21 mouse cellular contexts compared by ENCODE assay signal in the genomic region with DNA sequence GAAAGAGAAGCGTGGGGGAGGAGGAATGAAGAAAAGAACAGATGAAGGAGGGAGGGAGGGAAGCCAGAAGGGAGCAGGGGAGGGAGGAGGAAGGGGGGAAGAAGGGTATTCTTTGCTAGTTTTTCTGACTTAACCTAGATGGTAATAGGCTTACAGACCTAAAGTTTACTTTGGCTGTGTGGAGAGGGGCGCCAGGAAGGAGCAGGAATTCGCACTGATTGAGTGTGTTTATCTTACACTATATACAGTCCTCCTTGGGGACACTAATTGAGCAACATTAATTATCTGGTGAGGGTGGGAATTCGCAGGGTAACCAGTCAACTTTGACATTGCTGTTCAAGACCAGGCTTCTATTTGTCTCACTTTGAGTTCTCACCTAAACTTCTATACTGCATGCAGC. TPM values are rescaled to one million over a fixed set of nuclear protein-coding genes. Genes with fewer than 3 reads are reported as not detected.
DNase-seq lines count a peak whose midpoint lies in the region; ATAC-seq lines count a peak whose summit lies in the region.
"Had no signal": no experiment of that assay in that cellular context is flagged by ENCODE, and none has a peak within 500 bp of the region (broad histone marks: within the 10 kb centered on the region; RNA-seq: fewer than 3 reads in every experiment).

No protein-coding gene starts in this region.

- intact Hi-C loops in heart, postnatal 36 days (cut with DNase I): loop anchor here (10.0 kb wide), 1 partner anchor 914 kb away; no protein-coding TSS in a partner anchor

- H3K4me1 ChIP-seq in heart, embryonic 16.5 days (ENCODE audit: control insufficient read depth, insufficient read depth, low read length): peaks cover 7% of the 10 kb centered on the region
- H3K4me1 ChIP-seq in limb, embryonic 11.5 days (ENCODE audit: control insufficient read depth, insufficient read depth, low read length): no peaks in the 10 kb centered on the region
- H3K4me1 ChIP-seq in limb, embryonic 10.5 days: no peaks in the 10 kb centered on the region
- peaks cover 14% of the 10 kb centered on the region; the same call in 1 of the 2 replicates for H3K4me1 ChIP-seq in intestine, embryonic 16.5 days (ENCODE audit: control insufficient read depth, insufficient read depth, low read length)
- 0 out of 2 replicates have a peak, but pooled peaks cover 9% of the 10 kb centered on the region for H3K4me1 ChIP-seq in stomach, embryonic 15.5 days
- H3K4me1 ChIP-seq: forebrain, embryonic 15.5 days; liver, embryonic 15.5 days; neural tube, embryonic 15.5 days had no signal

- ATAC-seq in heart, embryonic 16.5 days (replicated peaks; ENCODE audit: extremely low read depth, insufficient read depth, low FRiP score): 0 out of 2 replicates have a peak, but pooled peaks have one; percentile 23
- ATAC-seq in limb, embryonic 11.5 days (ENCODE audit: insufficient number of reproducible peaks, low FRiP score, low TSS enrichment, low read depth): 0 out of 2 replicates have a peak, but pooled peaks have one; percentile 9
- peak; percentile 74 for ATAC-seq in intestine, embryonic 16.5 days
- ATAC-seq in stomach, embryonic 15.5 days (ENCODE audit: insufficient read depth, low FRiP score, low read depth): peak; percentile 63; the same call in 1 of the 2 replicates
- ATAC-seq: activated CD4-positive, CD25-positive, alpha-beta regulatory T cell, adult 4 months; forebrain, embryonic 15.5 days; hindbrain, postnatal 0 days had no signal

- H3K4me3 ChIP-seq in heart, embryonic 16.5 days (ENCODE audit: low read length): no peak overlapping the region
- H3K4me3 ChIP-seq in limb, embryonic 11.5 days (ENCODE audit: low read depth, low read length): no peak overlapping the region
- H3K4me3 ChIP-seq in limb, embryonic 10.5 days: no peak overlapping the region
- no peak overlapping the region for H3K4me3 ChIP-seq in intestine, embryonic 16.5 days (ENCODE audit: low read length)
- H3K4me3 ChIP-seq in stomach, embryonic 15.5 days (replicated peaks): no peak overlapping the region
- H3K4me3 ChIP-seq: embryonic facial prominence, embryonic 10.5 days; forebrain, embryonic 15.5 days; liver, embryonic 15.5 days; neural tube, embryonic 15.5 days had no signal

- 43% methylated on average over 4 of the region's 4 CpGs for WGBS in heart, embryonic 16.5 days
- 51% methylated on average over 4 of the region's 4 CpGs for WGBS in limb, embryonic 11.5 days
- 47% methylated on average over 4 of the region's 4 CpGs for WGBS in limb, embryonic 10.5 days
- WGBS in intestine, embryonic 16.5 days: 29% methylated on average over 4 of the region's 4 CpGs
- 14% methylated on average over 4 of the region's 4 CpGs for WGBS in stomach, embryonic 15.5 days

- DNase-seq in heart, postnatal 36 days: no peak
- DNase-seq in limb, embryonic 11.5 days (ENCODE audit: low spot score): no peak
- DNase-seq in limb, embryonic 10.5 days (ENCODE audit: low spot score): no peak
- DNase-seq in adrenal gland, adult 8-10 months: no peak
- DNase-seq: adrenal gland, postnatal 25 days; cerebellum, adult 9-10 months; kidney, adult 2 months had no signal

- H3K4me2 ChIP-seq in heart, embryonic 16.5 days (ENCODE audit: low read depth, low read length): no peak overlapping the region
- no peak overlapping the region for H3K4me2 ChIP-seq in limb, embryonic 11.5 days (ENCODE audit: low read depth, severe bottlenecking)
- H3K4me2 ChIP-seq in intestine, embryonic 16.5 days (ENCODE audit: low read depth, low read length): no peak overlapping the region
- H3K4me2 ChIP-seq in stomach, embryonic 15.5 days: no peak overlapping the region
- H3K4me2 ChIP-seq: forebrain, embryonic 15.5 days; liver, embryonic 15.5 days; midbrain, embryonic 11.5 days; neural tube, embryonic 15.5 days had no signal

- H3K9ac ChIP-seq in heart, embryonic 16.5 days (ENCODE audit: low read length): no peak overlapping the region
- no peak overlapping the region for H3K9ac ChIP-seq in limb, embryonic 11.5 days (ENCODE audit: low read length)
- no peak overlapping the region for H3K9ac ChIP-seq in intestine, embryonic 16.5 days (ENCODE audit: low read depth, low read length)
- H3K9ac ChIP-seq in stomach, embryonic 15.5 days: no peak overlapping the region
- H3K9ac ChIP-seq: forebrain, embryonic 15.5 days; liver, embryonic 15.5 days; neural tube, embryonic 15.5 days had no signal

- H3K9me3 ChIP-seq in heart, embryonic 16.5 days (replicated peaks; ENCODE audit: control insufficient read depth, low read length): no peaks in the 10 kb centered on the region
- H3K9me3 ChIP-seq in limb, embryonic 11.5 days (ENCODE audit: control insufficient read depth, low read length): no peaks in the 10 kb centered on the region
- no peaks in the 10 kb centered on the region for H3K9me3 ChIP-seq in limb, embryonic 10.5 days (replicated peaks)
- no peaks in the 10 kb centered on the region for H3K9me3 ChIP-seq in intestine, embryonic 16.5 days (ENCODE audit: control insufficient read depth, low read length)
- no peaks in the 10 kb centered on the region for H3K9me3 ChIP-seq in stomach, embryonic 15.5 days
- H3K9me3 ChIP-seq: embryonic facial prominence, embryonic 10.5 days; forebrain, embryonic 15.5 days; liver, embryonic 15.5 days; neural tube, embryonic 15.5 days had no signal

- H3K27ac ChIP-seq in heart, embryonic 16.5 days (ENCODE audit: low read length): no peak overlapping the region
- no peak overlapping the region for H3K27ac ChIP-seq in limb, embryonic 11.5 days (replicated peaks; ENCODE audit: low read depth, low read length)
- no peak overlapping the region for H3K27ac ChIP-seq in limb, embryonic 10.5 days
- peak overlapping the region; percentile 70 for H3K27ac ChIP-seq in intestine, embryonic 16.5 days (ENCODE audit: low read length)
- H3K27ac ChIP-seq in stomach, embryonic 15.5 days: peak overlapping the region; percentile 55; the same call in 1 of the 2 replicates
- H3K27ac ChIP-seq: embryonic facial prominence, embryonic 10.5 days; forebrain, embryonic 15.5 days; hindbrain, postnatal 0 days; liver, embryonic 15.5 days; neural tube, embryonic 15.5 days had no signal

- no peaks in the 10 kb centered on the region for H3K36me3 ChIP-seq in heart, embryonic 16.5 days (ENCODE audit: control insufficient read depth, insufficient read depth)
- H3K36me3 ChIP-seq in limb, embryonic 11.5 days (ENCODE audit: control insufficient read depth, insufficient read depth, low read length): no peaks in the 10 kb centered on the region
- no peaks in the 10 kb centered on the region for H3K36me3 ChIP-seq in limb, embryonic 10.5 days
- no peaks in the 10 kb centered on the region for H3K36me3 ChIP-seq in intestine, embryonic 16.5 days (ENCODE audit: control insufficient read depth, insufficient read depth, low read length)
- H3K36me3 ChIP-seq in stomach, embryonic 15.5 days: no peaks in the 10 kb centered on the region
- H3K36me3 ChIP-seq: embryonic facial prominence, embryonic 10.5 days; forebrain, embryonic 15.5 days; liver, embryonic 15.5 days; neural tube, embryonic 15.5 days had no signal

- H3K27me3 ChIP-seq in heart, embryonic 16.5 days (ENCODE audit: control insufficient read depth, insufficient read depth, low read length): no peaks in the 10 kb centered on the region
- no peaks in the 10 kb centered on the region for H3K27me3 ChIP-seq in limb, embryonic 11.5 days (ENCODE audit: control insufficient read depth, insufficient read depth, low read length)
- no peaks in the 10 kb centered on the region for H3K27me3 ChIP-seq in limb, embryonic 10.5 days (ENCODE audit: low read depth, poor library complexity, severe bottlenecking)
- H3K27me3 ChIP-seq in intestine, embryonic 16.5 days (replicated peaks; ENCODE audit: control insufficient read depth, insufficient read depth, low read length): no peaks in the 10 kb centered on the region
- no peaks in the 10 kb centered on the region for H3K27me3 ChIP-seq in stomach, embryonic 15.5 days (replicated peaks)
- H3K27me3 ChIP-seq: forebrain, embryonic 15.5 days; neural tube, embryonic 15.5 days had no signal

RNA-seq across cellular contexts. Expression of a gene that starts 40.8 kb away (rescaled TPM):
- polyA plus RNA-seq in heart, embryonic 16.5 days (2015; fragmentation: Nextera tagmentation; extraction: Ambion mirVana): 0.53 and 1.2 TPM in 2 replicates
- under 1 TPM; 0.22 TPM for total RNA-seq in heart, postnatal 36 days (2021)
- 1.1 and 1.2 TPM in 2 replicates for polyA plus RNA-seq in limb, embryonic 11.5 days (2014; fragmentation: Nextera tagmentation; extraction: Ambion mirVana)
- 0.83 and 1.9 TPM in 2 replicates for polyA plus RNA-seq in limb, embryonic 10.5 days (2016; fragmentation: Nextera tagmentation; extraction: Ambion mirVana)
- polyA plus RNA-seq in intestine, embryonic 16.5 days (2015; fragmentation: Nextera tagmentation; extraction: Ambion mirVana): 1.2 and 1.5 TPM in 2 replicates
- polyA plus RNA-seq in stomach, embryonic 15.5 days (2015; fragmentation: Nextera tagmentation; extraction: Ambion mirVana): 2.0 and 2.1 TPM in 2 replicates
- total RNA-seq in adrenal gland, adult 8-10 months (2022): 1 to 10 TPM in 3 of 4 experiments, under 1 TPM in 1; 0.96 to 2.5 (median 1.4) TPM
- polyA plus RNA-seq: heart, embryonic 14.5 days had no signal

RNA-seq across cellular contexts. Expression of a gene that starts 48.0 kb away (rescaled TPM):
- polyA plus RNA-seq in heart, embryonic 16.5 days (2015; fragmentation: Nextera tagmentation; extraction: Ambion mirVana): 0.69 and 0.71 TPM in 2 replicates
- not detected for total RNA-seq in heart, postnatal 36 days (2021)
- 0.12 and 0.27 TPM in 2 replicates for polyA plus RNA-seq in limb, embryonic 11.5 days (2014; fragmentation: Nextera tagmentation; extraction: Ambion mirVana)
- 0.19 and 0.33 TPM in 2 replicates for polyA plus RNA-seq in limb, embryonic 10.5 days (2016; fragmentation: Nextera tagmentation; extraction: Ambion mirVana)
- polyA plus RNA-seq in intestine, embryonic 16.5 days (2015; fragmentation: Nextera tagmentation; extraction: Ambion mirVana): 0.34 and 0.62 TPM in 2 replicates
- polyA plus RNA-seq in stomach, embryonic 15.5 days (2015; fragmentation: Nextera tagmentation; extraction: Ambion mirVana): 0.84 and 1.2 TPM in 2 replicates
- not detected for total RNA-seq in adrenal gland, adult 8-10 months (2022)
- total RNA-seq: adrenal gland, postnatal 25 days; gastrocnemius, adult 8-10 months; layer of hippocampus, adult 18-20 months had no signal
- polyA plus RNA-seq: forebrain, embryonic 15.5 days; hindbrain, embryonic 11.5 days; neural tube, embryonic 15.5 days had no signal

Comparison
In these comparisons a context has a peak if more than half of its experiments do, and no peak if none do; other contexts are left out.
1. ATAC-seq: peak in every context shown above with its lines; median percentile 74 in intestine, embryonic 16.5 days; 63 in stomach, embryonic 15.5 days; 23 in heart, embryonic 16.5 days; 9 in limb, embryonic 11.5 days.
2. H3K27ac ChIP-seq: peak in intestine, embryonic 16.5 days (single experiment) and stomach, embryonic 15.5 days (single experiment); none in heart, embryonic 16.5 days (single experiment), limb, embryonic 11.5 days (single experiment) and limb, embryonic 10.5 days (single experiment).